10 mouse cellular contexts compared by ENCODE assay signal in the genomic region with DNA sequence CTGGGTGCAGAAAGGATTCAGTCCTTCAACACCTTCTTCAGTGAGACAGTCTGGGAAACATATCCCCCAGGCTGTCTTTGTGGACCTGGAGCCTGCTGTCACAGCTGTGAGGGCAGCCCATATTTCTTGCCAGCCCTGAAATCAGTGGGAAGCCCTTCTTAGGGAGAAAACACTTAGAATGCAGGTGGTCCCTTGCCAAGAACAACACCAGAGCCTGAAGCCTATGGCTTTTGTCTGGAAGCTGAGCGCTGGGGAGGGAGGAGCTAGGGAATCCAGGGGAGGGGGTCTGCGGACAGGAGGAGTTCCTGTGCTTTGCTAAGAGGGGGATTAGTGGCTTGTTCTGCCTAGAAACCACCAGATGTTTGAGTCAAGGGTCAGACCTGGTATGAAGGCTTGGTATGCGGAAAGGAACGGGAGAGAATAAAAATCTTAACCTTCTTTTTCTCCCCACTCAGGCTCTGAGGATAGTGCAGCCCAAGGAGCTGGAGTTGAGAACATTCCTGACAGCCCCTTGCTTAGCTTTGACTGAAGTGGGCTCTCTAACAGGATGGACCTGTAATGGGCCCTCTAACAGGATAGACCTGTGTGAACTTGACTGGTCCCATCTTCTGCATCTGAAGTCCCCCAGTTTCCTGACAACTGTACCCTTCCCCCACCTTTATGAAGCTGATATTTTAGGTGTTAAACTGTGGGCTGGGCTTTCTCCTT. TPM values are rescaled to one million over a fixed set of nuclear protein-coding genes. Genes with fewer than 3 reads are reported as not detected.
DNase-seq lines count a peak whose midpoint lies in the region; ATAC-seq and TF ChIP-seq lines count a peak whose summit lies in the region.
"Had no signal": no experiment of that assay in that cellular context is flagged by ENCODE, and none has a peak within 500 bp of the region (broad histone marks: within the 10 kb centered on the region; RNA-seq: fewer than 3 reads in every experiment).

No protein-coding gene starts in this region.

- H3K27me3 ChIP-seq in stomach, embryonic 14.5 days (ENCODE audit: control insufficient read depth, insufficient read depth, low read length), result no peaks in the 10 kb centered on the region
- H3K27me3 ChIP-seq in stomach, postnatal 0 days (ENCODE audit: control insufficient read depth, insufficient read depth, low read length), result no peaks in the 10 kb centered on the region
- H3K27me3 ChIP-seq in heart, embryonic 16.5 days (ENCODE audit: control insufficient read depth, insufficient read depth, low read length), result 0 out of 2 replicates have a peak, but pooled peaks cover 2% of the 10 kb centered on the region
- peaks cover 36% of the 10 kb centered on the region for H3K27me3 ChIP-seq in limb, embryonic 13.5 days

- no peak for TF ChIP-seq CTCF in stomach, postnatal 0 days (IDR thresholded peaks at IDR 0.05; ENCODE audit: low read depth)

- no peak for TF ChIP-seq EP300 in stomach, postnatal 0 days (optimal IDR thresholded peaks at IDR 0.05)

- WGBS in stomach, embryonic 14.5 days, result 9% methylated on average over 4 of the region's 4 CpGs
- WGBS in stomach, postnatal 0 days, result 25% methylated on average over 4 of the region's 4 CpGs
- 18% methylated on average over 4 of the region's 4 CpGs for WGBS in heart, embryonic 16.5 days
- WGBS in limb, embryonic 13.5 days, result 8% methylated on average over 4 of the region's 4 CpGs

- H3K27ac ChIP-seq in stomach, embryonic 14.5 days (ENCODE audit: low read length), result peak overlapping the region; percentile 68; the same call in 1 of the 2 replicates
- H3K27ac ChIP-seq in stomach, postnatal 0 days (replicated peaks), result no peak overlapping the region
- H3K27ac ChIP-seq in heart, embryonic 16.5 days (ENCODE audit: low read length), result peak overlapping the region; percentile 71
- peak overlapping the region; percentile 64 for H3K27ac ChIP-seq in limb, embryonic 13.5 days
- H3K27ac ChIP-seq: liver, embryonic 14.5 days had no signal

- H3K4me1 ChIP-seq in stomach, embryonic 14.5 days (ENCODE audit: control insufficient read depth, insufficient read depth, low read length), result peaks cover 11% of the 10 kb centered on the region; the same call in 1 of the 2 replicates
- peaks cover 6% of the 10 kb centered on the region for H3K4me1 ChIP-seq in stomach, postnatal 0 days (replicated peaks; ENCODE audit: control insufficient read depth, insufficient read depth)
- peaks cover 9% of the 10 kb centered on the region for H3K4me1 ChIP-seq in heart, embryonic 16.5 days (ENCODE audit: control insufficient read depth, insufficient read depth, low read length)
- peaks cover 30% of the 10 kb centered on the region for H3K4me1 ChIP-seq in limb, embryonic 13.5 days

- H3K9ac ChIP-seq in stomach, embryonic 14.5 days (replicated peaks; ENCODE audit: low read depth, low read length), result no peak overlapping the region; the same call in 1 of the 2 replicates
- no peak overlapping the region for H3K9ac ChIP-seq in stomach, postnatal 0 days (ENCODE audit: low read length)
- no peak overlapping the region for H3K9ac ChIP-seq in heart, embryonic 16.5 days (ENCODE audit: low read length)
- no peak overlapping the region for H3K9ac ChIP-seq in limb, embryonic 13.5 days
- H3K9ac ChIP-seq: liver, embryonic 14.5 days had no signal

- no peaks in the 10 kb centered on the region for H3K36me3 ChIP-seq in stomach, embryonic 14.5 days (ENCODE audit: control insufficient read depth, insufficient read depth, low read length)
- H3K36me3 ChIP-seq in stomach, postnatal 0 days (ENCODE audit: control insufficient read depth, insufficient read depth, low read length), result no peaks in the 10 kb centered on the region
- H3K36me3 ChIP-seq in heart, embryonic 16.5 days (ENCODE audit: control insufficient read depth, insufficient read depth), result no peaks in the 10 kb centered on the region
- H3K36me3 ChIP-seq in limb, embryonic 13.5 days, result no peaks in the 10 kb centered on the region

- no peak overlapping the region for H3K4me3 ChIP-seq in stomach, embryonic 14.5 days (ENCODE audit: low read depth, low read length)
- H3K4me3 ChIP-seq in stomach, postnatal 0 days (ENCODE audit: low read depth, low read length), result no peak overlapping the region
- no peak overlapping the region for H3K4me3 ChIP-seq in heart, embryonic 16.5 days (ENCODE audit: low read length)
- no peak overlapping the region for H3K4me3 ChIP-seq in limb, embryonic 13.5 days

- no peaks in the 10 kb centered on the region for H3K9me3 ChIP-seq in stomach, embryonic 14.5 days (ENCODE audit: control insufficient read depth, low read depth, low read length)
- no peaks in the 10 kb centered on the region for H3K9me3 ChIP-seq in stomach, postnatal 0 days (ENCODE audit: control insufficient read depth, low read length)
- H3K9me3 ChIP-seq in heart, embryonic 16.5 days (replicated peaks; ENCODE audit: control insufficient read depth, low read length), result no peaks in the 10 kb centered on the region
- no peaks in the 10 kb centered on the region for H3K9me3 ChIP-seq in limb, embryonic 13.5 days

- ATAC-seq in stomach, embryonic 14.5 days (ENCODE audit: insufficient number of reproducible peaks, insufficient read depth, low FRiP score, low read depth), result no peak
- no peak for ATAC-seq in stomach, postnatal 0 days (ENCODE audit: low FRiP score, low TSS enrichment)
- peak; percentile 54 for ATAC-seq in heart, embryonic 16.5 days (replicated peaks; ENCODE audit: extremely low read depth, insufficient read depth, low FRiP score)
- ATAC-seq in limb, embryonic 13.5 days (ENCODE audit: low FRiP score, low read depth), result peak; percentile 80

- no peak for DNase-seq in stomach, postnatal 0 days (ENCODE audit: low spot score)
- peak; percentile 59 for DNase-seq in yolk sac, embryonic 10.5 days (ENCODE audit: low spot score)
- no peak for DNase-seq in spleen, postnatal 10 days (ENCODE audit: low spot score in 2 of 2)
- no peak for DNase-seq in ovary, postnatal 10 days (ENCODE audit: low spot score)
- DNase-seq in thymus, adult 18-20 months, result no peak

- H3K4me2 ChIP-seq in stomach, embryonic 14.5 days (replicated peaks; ENCODE audit: low read depth, low read length), result no peak overlapping the region
- H3K4me2 ChIP-seq in stomach, postnatal 0 days (replicated peaks; ENCODE audit: low read depth), result no peak overlapping the region
- 0 out of 2 replicates have a peak overlapping the region, but pooled peaks have one; percentile 17 for H3K4me2 ChIP-seq in heart, embryonic 16.5 days (ENCODE audit: low read depth, low read length)
- H3K4me2 ChIP-seq in limb, embryonic 13.5 days (replicated peaks), result peak overlapping the region; percentile 5; the same call in 1 of the 2 replicates

RNA-seq across cellular contexts. Expression of a gene that starts 22.2 kb away (rescaled TPM):
- polyA plus RNA-seq in stomach, embryonic 14.5 days (2014; fragmentation: Nextera tagmentation; extraction: Ambion mirVana), result 41.9 and 45.4 TPM in 2 replicates
- polyA plus RNA-seq in stomach, postnatal 0 days (2015; fragmentation: Nextera tagmentation; extraction: Ambion mirVana), result 31.4 and 32.2 TPM in 2 replicates
- polyA plus RNA-seq in heart, embryonic 16.5 days (2015; fragmentation: Nextera tagmentation; extraction: Ambion mirVana), result 29.6 and 29.9 TPM in 2 replicates
- polyA plus RNA-seq in limb, embryonic 13.5 days (2015; fragmentation: Nextera tagmentation; extraction: Ambion mirVana), result 40.1 and 40.8 TPM in 2 replicates

RNA-seq across cellular contexts. Expression of a gene that starts 32.8 kb away (rescaled TPM):
- polyA plus RNA-seq in stomach, embryonic 14.5 days (2014; fragmentation: Nextera tagmentation; extraction: Ambion mirVana), result not detected in 2 replicates
- polyA plus RNA-seq in stomach, postnatal 0 days (2015; fragmentation: Nextera tagmentation; extraction: Ambion mirVana), result not detected in 2 replicates
- polyA plus RNA-seq in heart, embryonic 16.5 days (2015; fragmentation: Nextera tagmentation; extraction: Ambion mirVana), result not detected in 2 replicates
- polyA plus RNA-seq in limb, embryonic 13.5 days (2015; fragmentation: Nextera tagmentation; extraction: Ambion mirVana), result 0.14 TPM in 1 of 2 replicates, not detected in the other
- polyA plus RNA-seq: liver, embryonic 14.5 days; small intestine, adult 2 months had no signal

RNA-seq across cellular contexts. Expression of a gene that starts 43.3 kb away (rescaled TPM):
- polyA plus RNA-seq in stomach, embryonic 14.5 days (2014; fragmentation: Nextera tagmentation; extraction: Ambion mirVana), result 80.6 and 81.3 TPM in 2 replicates
- polyA plus RNA-seq in stomach, postnatal 0 days (2015; fragmentation: Nextera tagmentation; extraction: Ambion mirVana), result 28.5 and 29.5 TPM in 2 replicates
- 24.4 and 28.0 TPM in 2 replicates for polyA plus RNA-seq in heart, embryonic 16.5 days (2015; fragmentation: Nextera tagmentation; extraction: Ambion mirVana)
- 96.1 and 98.8 TPM in 2 replicates for polyA plus RNA-seq in limb, embryonic 13.5 days (2015; fragmentation: Nextera tagmentation; extraction: Ambion mirVana)

Comparison
In these comparisons a context has a peak if more than half of its experiments do, and no peak if none do; other contexts are left out.
1. ATAC-seq: peak in heart, embryonic 16.5 days (single experiment) and limb, embryonic 13.5 days (single experiment); none in stomach, embryonic 14.5 days (single experiment) and stomach, postnatal 0 days (single experiment).
2. H3K4me2 ChIP-seq: peak in heart, embryonic 16.5 days (single experiment) and limb, embryonic 13.5 days (single experiment); none in stomach, embryonic 14.5 days (single experiment) and stomach, postnatal 0 days (single experiment).